Mouse (Mus musculus): ENCODE data around the gene Nudt6. TPM values are rescaled to one million over a fixed set of nuclear protein-coding genes. Genes with fewer than 3 reads are reported as not detected.

The Nudt6 gene
- polyA plus RNA-seq, 1 experiment from 2014 or later: 13.2 TPM

GRCm38 (mm10) chr3:37398661-37399395, 21.2 kb downstream of the Nudt6 start:
- no peaks in the 10 kb centered on the region for H3K4me1 ChIP-seq (ENCODE audit: control insufficient read depth, insufficient read depth, low read length)
- no peak overlapping the region for H3K4me2 ChIP-seq
- 74% methylated on average over 7 of the region's 7 CpGs for WGBS (ENCODE audit: insufficient replicate concordance)
- H3K27ac ChIP-seq (ENCODE audit: low read depth, low read length): no peak overlapping the region
- no peaks in the 10 kb centered on the region for H3K36me3 ChIP-seq (ENCODE audit: control insufficient read depth, insufficient read depth, low read length)
- no peak overlapping the region for H3K9ac ChIP-seq (ENCODE audit: low read depth, low read length)
- no peaks in the 10 kb centered on the region for H3K27me3 ChIP-seq (ENCODE audit: control insufficient read depth, insufficient read depth, low read length)
- no peak for ATAC-seq (replicated peaks; ENCODE audit: insufficient number of reproducible peaks, low FRiP score, low TSS enrichment)
- no peak overlapping the region for H3K4me3 ChIP-seq (ENCODE audit: low read depth, low read length)
- no peaks in the 10 kb centered on the region for H3K9me3 ChIP-seq (replicated peaks; ENCODE audit: control insufficient read depth, low read length)

- Histone ChIP-seq H3K27me3 (ENCODE audit: control insufficient read depth, insufficient read depth, low read length) (no peaks in the 10 kb centered on the region), H3K4me1 (ENCODE audit: control insufficient read depth, insufficient read depth, low read length) (no peaks in the 10 kb centered on the region), H3K9me3 (replicated peaks; ENCODE audit: control insufficient read depth, low read length) (no peaks in the 10 kb centered on the region), H3K9ac (ENCODE audit: low read depth, low read length) (no peak overlapping the region), H3K4me3 (ENCODE audit: low read depth, low read length) (no peak overlapping the region), H3K36me3 (ENCODE audit: control insufficient read depth, insufficient read depth, low read length) (no peaks in the 10 kb centered on the region), H3K27ac (ENCODE audit: low read depth, low read length) (no peak overlapping the region), H3K4me2 (no peak overlapping the region)
- WGBS (ENCODE audit: insufficient replicate concordance): 80% methylated on average over 3 of the region's 3 CpGs
- no peak for ATAC-seq (replicated peaks; ENCODE audit: insufficient number of reproducible peaks, low FRiP score, low TSS enrichment)
Observed at GRCm38 (mm10) chr3:37397646-37398045, 22.4 kb downstream of the Nudt6 start.

- H3K9ac ChIP-seq (ENCODE audit: low read depth, low read length): no peak overlapping the region
- H3K4me1 ChIP-seq (ENCODE audit: control insufficient read depth, insufficient read depth, low read length): no peaks in the 10 kb centered on the region
- no peak for ATAC-seq (replicated peaks; ENCODE audit: insufficient number of reproducible peaks, low FRiP score, low TSS enrichment)
- no peak overlapping the region for H3K27ac ChIP-seq (ENCODE audit: low read depth, low read length)
- H3K4me3 ChIP-seq (ENCODE audit: low read depth, low read length): no peak overlapping the region
- H3K9me3 ChIP-seq (replicated peaks; ENCODE audit: control insufficient read depth, low read length): no peaks in the 10 kb centered on the region
- no peaks in the 10 kb centered on the region for H3K36me3 ChIP-seq (ENCODE audit: control insufficient read depth, insufficient read depth, low read length)
- no peaks in the 10 kb centered on the region for H3K27me3 ChIP-seq (ENCODE audit: control insufficient read depth, insufficient read depth, low read length)
- WGBS (ENCODE audit: insufficient replicate concordance): 87% methylated on average over 5 of the region's 5 CpGs
- H3K4me2 ChIP-seq: no peak overlapping the region
Observed at GRCm38 (mm10) chr3:37396930-37397608, 22.9 kb downstream of the Nudt6 start.

- WGBS (ENCODE audit: insufficient replicate concordance): 86% methylated on average over 6 of the region's 6 CpGs
- peaks cover 4% of the 10 kb centered on the region; the same call in 1 of the 2 replicates for H3K4me1 ChIP-seq (ENCODE audit: control insufficient read depth, insufficient read depth, low read length)
- no peak for ATAC-seq (replicated peaks; ENCODE audit: insufficient number of reproducible peaks, low FRiP score, low TSS enrichment)
- H3K9me3 ChIP-seq (replicated peaks; ENCODE audit: control insufficient read depth, low read length): no peaks in the 10 kb centered on the region
- no peak overlapping the region for H3K9ac ChIP-seq (ENCODE audit: low read depth, low read length)
- no peaks in the 10 kb centered on the region for H3K27me3 ChIP-seq (ENCODE audit: control insufficient read depth, insufficient read depth, low read length)
- no peak overlapping the region for H3K27ac ChIP-seq (ENCODE audit: low read depth, low read length)
- no peak overlapping the region for H3K4me3 ChIP-seq (ENCODE audit: low read depth, low read length)
- no peaks in the 10 kb centered on the region for H3K36me3 ChIP-seq (ENCODE audit: control insufficient read depth, insufficient read depth, low read length)
- H3K4me2 ChIP-seq: no peak overlapping the region
Observed at GRCm38 (mm10) chr3:37387310-37387709, 32.7 kb downstream of the Nudt6 start.

- Histone ChIP-seq H3K4me1 (ENCODE audit: control insufficient read depth, insufficient read depth, low read length) (peaks cover 4% of the 10 kb centered on the region; the same call in 1 of the 2 replicates), H3K36me3 (ENCODE audit: control insufficient read depth, insufficient read depth, low read length) (no peaks in the 10 kb centered on the region), H3K4me2 (no peak overlapping the region), H3K4me3 (ENCODE audit: low read depth, low read length) (no peak overlapping the region), H3K9ac (ENCODE audit: low read depth, low read length) (no peak overlapping the region), H3K9me3 (replicated peaks; ENCODE audit: control insufficient read depth, low read length) (no peaks in the 10 kb centered on the region), H3K27me3 (ENCODE audit: control insufficient read depth, insufficient read depth, low read length) (no peaks in the 10 kb centered on the region), H3K27ac (ENCODE audit: low read depth, low read length) (peak overlapping the region; percentile 22; the same call in 1 of the 2 replicates)
- ATAC-seq (replicated peaks; ENCODE audit: insufficient number of reproducible peaks, low FRiP score, low TSS enrichment): no peak
- WGBS (ENCODE audit: insufficient replicate concordance): 53% methylated on average over 6 of the region's 6 CpGs
Observed at GRCm38 (mm10) chr3:37383096-37383765, 36.8 kb downstream of the Nudt6 start.

- Histone ChIP-seq H3K27me3 (ENCODE audit: control insufficient read depth, insufficient read depth, low read length) (no peaks in the 10 kb centered on the region), H3K9me3 (replicated peaks; ENCODE audit: control insufficient read depth, low read length) (no peaks in the 10 kb centered on the region), H3K4me2 (no peak overlapping the region), H3K9ac (ENCODE audit: low read depth, low read length) (no peak overlapping the region), H3K4me3 (ENCODE audit: low read depth, low read length) (no peak overlapping the region), H3K4me1 (ENCODE audit: control insufficient read depth, insufficient read depth, low read length) (peaks cover 4% of the 10 kb centered on the region; the same call in 1 of the 2 replicates), H3K27ac (ENCODE audit: low read depth, low read length) (no peak overlapping the region), H3K36me3 (ENCODE audit: control insufficient read depth, insufficient read depth, low read length) (no peaks in the 10 kb centered on the region)
- no peak for ATAC-seq (replicated peaks; ENCODE audit: insufficient number of reproducible peaks, low FRiP score, low TSS enrichment)
- 60% methylated on average over 6 of the region's 6 CpGs for WGBS (ENCODE audit: insufficient replicate concordance)
Observed at GRCm38 (mm10) chr3:37381457-37381856, 38.6 kb downstream of the Nudt6 start.

- Histone ChIP-seq H3K9me3 (replicated peaks; ENCODE audit: control insufficient read depth, low read length) (no peaks in the 10 kb centered on the region), H3K9ac (ENCODE audit: low read depth, low read length) (no peak overlapping the region), H3K27me3 (ENCODE audit: control insufficient read depth, insufficient read depth, low read length) (no peaks in the 10 kb centered on the region), H3K27ac (ENCODE audit: low read depth, low read length) (no peak overlapping the region), H3K36me3 (ENCODE audit: control insufficient read depth, insufficient read depth, low read length) (no peaks in the 10 kb centered on the region), H3K4me3 (ENCODE audit: low read depth, low read length) (no peak overlapping the region), H3K4me2 (no peak overlapping the region), H3K4me1 (ENCODE audit: control insufficient read depth, insufficient read depth, low read length) (peaks cover 4% of the 10 kb centered on the region; the same call in 1 of the 2 replicates)
- ATAC-seq (replicated peaks; ENCODE audit: insufficient number of reproducible peaks, low FRiP score, low TSS enrichment): no peak
- WGBS (ENCODE audit: insufficient replicate concordance): 73% methylated on average over 18 of the region's 18 CpGs
Observed at GRCm38 (mm10) chr3:37379930-37380881, 39.8 kb downstream of the Nudt6 start.

- H3K9ac ChIP-seq (ENCODE audit: low read depth, low read length): no peak overlapping the region
- H3K27ac ChIP-seq (ENCODE audit: low read depth, low read length): no peak overlapping the region
- no peak overlapping the region for H3K4me3 ChIP-seq (ENCODE audit: low read depth, low read length)
- H3K4me1 ChIP-seq (ENCODE audit: control insufficient read depth, insufficient read depth, low read length): peaks cover 4% of the 10 kb centered on the region; the same call in 1 of the 2 replicates
- no peaks in the 10 kb centered on the region for H3K9me3 ChIP-seq (replicated peaks; ENCODE audit: control insufficient read depth, low read length)
- H3K27me3 ChIP-seq (ENCODE audit: control insufficient read depth, insufficient read depth, low read length): no peaks in the 10 kb centered on the region
- no peaks in the 10 kb centered on the region for H3K36me3 ChIP-seq (ENCODE audit: control insufficient read depth, insufficient read depth, low read length)
- ATAC-seq (replicated peaks; ENCODE audit: insufficient number of reproducible peaks, low FRiP score, low TSS enrichment): no peak
- no peak overlapping the region for H3K4me2 ChIP-seq
- WGBS (ENCODE audit: insufficient replicate concordance): 76% methylated on average over 14 of the region's 14 CpGs
Observed at GRCm38 (mm10) chr3:37379201-37379600, 40.8 kb downstream of the Nudt6 start.
